Mouse (Mus musculus) olfactory bulb, adult 2 months (tissue): ENCODE results near the gene Slc25a5.

Experiments
- CTCF ChIP-seq: fragments of 200-500 bp; IDR thresholded peaks from 2 replicates; pipeline ENCODE4 v1.5.1; 2012; ENCODE audit warnings: low read depth, mild to moderate bottlenecking, low read length, moderate library complexity; ENCODE audit not compliant: insufficient read depth
- POLR2A ChIP-seq: fragments of 200-500 bp; IDR thresholded peaks from 2 replicates; pipeline ENCODE4 v1.6.1; 2012; ENCODE audit warnings: mild to moderate bottlenecking, low read depth, low read length, moderate library complexity; ENCODE audit not compliant: insufficient read depth

GRCm38 (mm10) chrX:36796163-36796581 lies 721 bp downstream of the Slc25a5 start:
- TF ChIP-seq CTCF: peak; percentile 75
- no peak; the same call in 1 of the 2 replicates for TF ChIP-seq POLR2A
